In genomic region chr2:44926167-44926682, GRCm38 (mm10) we compare ENCODE assay signal across 8 mouse cellular contexts. TPM values are rescaled to one million over a fixed set of nuclear protein-coding genes. Genes with fewer than 3 reads are reported as not detected.
DNase-seq lines count a peak whose midpoint lies in the region; ATAC-seq and TF ChIP-seq lines count a peak whose summit lies in the region.

No protein-coding gene starts in this region.

- peak overlapping the region; percentile 90 for H3K9ac ChIP-seq in lung, embryonic 15.5 days
- H3K9ac ChIP-seq in midbrain, embryonic 14.5 days (replicated peaks; ENCODE audit: low read length), result peak overlapping the region; percentile 74

- H3K27ac ChIP-seq in lung, embryonic 15.5 days, result peak overlapping the region; percentile 98
- H3K27ac ChIP-seq in cortical plate, adult 2 months (ENCODE audit: insufficient read depth, low read length), result peak overlapping the region; percentile 98
- H3K27ac ChIP-seq in midbrain, embryonic 14.5 days (replicated peaks; ENCODE audit: low read depth, low read length), result peak overlapping the region; percentile 90

- no peaks in the 10 kb centered on the region for H3K9me3 ChIP-seq in lung, embryonic 15.5 days
- H3K9me3 ChIP-seq in midbrain, embryonic 14.5 days (ENCODE audit: control insufficient read depth, low read length), result no peaks in the 10 kb centered on the region

- no peak for TF ChIP-seq CTCF in cortical plate, adult 2 months (IDR thresholded peaks at IDR 0.05; ENCODE audit: extremely low read depth, insufficient read depth, low read length)

- H3K4me3 ChIP-seq in lung, embryonic 15.5 days, result peak overlapping the region; percentile 58
- peak overlapping the region; percentile 86 for H3K4me3 ChIP-seq in cortical plate, adult 2 months (ENCODE audit: insufficient read depth, low read length)
- H3K4me3 ChIP-seq in midbrain, embryonic 14.5 days (replicated peaks; ENCODE audit: low read depth, low read length), result peak overlapping the region; percentile 67

- ATAC-seq in lung, embryonic 15.5 days (ENCODE audit: borderline replicate concordance, extremely low read depth, low FRiP score, low TSS enrichment), result no peak
- no peak for ATAC-seq in midbrain, embryonic 14.5 days (ENCODE audit: low FRiP score, low TSS enrichment)

- no peaks in the 10 kb centered on the region for H3K36me3 ChIP-seq in lung, embryonic 15.5 days
- H3K36me3 ChIP-seq in midbrain, embryonic 14.5 days (ENCODE audit: control insufficient read depth, insufficient read depth, low read length), result no peaks in the 10 kb centered on the region

- WGBS in lung, embryonic 15.5 days, result 2% methylated on average over 17 of the region's 17 CpGs
- WGBS in midbrain, embryonic 14.5 days, result under 1% methylated on average over 17 of the region's 17 CpGs

- peaks cover 4% of the 10 kb centered on the region for H3K4me1 ChIP-seq in lung, embryonic 15.5 days
- H3K4me1 ChIP-seq in cortical plate, adult 2 months (ENCODE audit: control insufficient read depth, insufficient read depth, low read length), result no peaks in the 10 kb centered on the region; the same call in 1 of the 2 replicates
- H3K4me1 ChIP-seq in midbrain, embryonic 14.5 days (ENCODE audit: control insufficient read depth, insufficient read depth, low read length), result 0 out of 2 replicates have a peak, but pooled peaks cover 8% of the 10 kb centered on the region

- peak overlapping the region; percentile 71 for H3K4me2 ChIP-seq in lung, embryonic 15.5 days
- H3K4me2 ChIP-seq in midbrain, embryonic 14.5 days (ENCODE audit: low read length), result peak overlapping the region; percentile 74

- TF ChIP-seq POLR2A in cortical plate, adult 2 months (IDR thresholded peaks at IDR 0.05; ENCODE audit: extremely low read depth, insufficient read depth, low read length), result no peak

- no peak for DNase-seq in lung, postnatal 14 days
- DNase-seq in induced T-regulatory cell, adult 2 months (ENCODE audit: low read depth), result peak; percentile 79
- no peak for DNase-seq in midbrain, embryonic 14.5 days
- DNase-seq in urinary bladder, postnatal 14 days (ENCODE audit: low spot score), result no peak
- DNase-seq in adrenal gland, postnatal 25 days, result no peak
- no peak for DNase-seq in adrenal gland, adult (ENCODE audit: inconsistent age in 2 of 2, low spot score in 1 of 2)

- no peaks in the 10 kb centered on the region for H3K27me3 ChIP-seq in lung, embryonic 15.5 days
- no peaks in the 10 kb centered on the region for H3K27me3 ChIP-seq in midbrain, embryonic 14.5 days (ENCODE audit: control insufficient read depth, insufficient read depth, low read length)

RNA-seq across cellular contexts. Expression of gene Gtdc1, which starts 1.2 kb away (rescaled TPM):
- polyA plus RNA-seq in lung, embryonic 15.5 days (2015; fragmentation: Nextera tagmentation; extraction: Ambion mirVana), result 11.7 and 13.1 TPM in 2 replicates
- 60.8 and 62.0 TPM in 2 replicates for polyA plus RNA-seq in cortical plate, adult 2 months (2012; rRNA removed)
- 23.5 and 24.8 TPM in 2 replicates for polyA plus RNA-seq in midbrain, embryonic 14.5 days (2014; fragmentation: Nextera tagmentation; extraction: Ambion mirVana)
- 11.8 and 14.4 TPM in 2 replicates for total RNA-seq in adrenal gland, postnatal 25 days (2021)
